Mouse (Mus musculus): ENCODE data around the gene Olfr611.
"Not testable (repeated sequence)": the region's sequence is repeated elsewhere in the genome, so short reads cannot be mapped to it uniquely, and the experiment has no call there.

The Olfr611 gene

GRCm38 (mm10) chr7:103520746-103521145, at the start of gene Olfr611:
TSS of gene Olfr611 (minus strand) at chr7:103520846.
- DNase-seq = not testable (repeated sequence)

GRCm38 (mm10) chr7:103569043-103569442, 48.4 kb upstream of the Olfr611 start, which contains the start of gene Olfr616:
TSS of gene Olfr616 (minus strand) at chr7:103569143.
- DNase-seq = no peak

DNA sequence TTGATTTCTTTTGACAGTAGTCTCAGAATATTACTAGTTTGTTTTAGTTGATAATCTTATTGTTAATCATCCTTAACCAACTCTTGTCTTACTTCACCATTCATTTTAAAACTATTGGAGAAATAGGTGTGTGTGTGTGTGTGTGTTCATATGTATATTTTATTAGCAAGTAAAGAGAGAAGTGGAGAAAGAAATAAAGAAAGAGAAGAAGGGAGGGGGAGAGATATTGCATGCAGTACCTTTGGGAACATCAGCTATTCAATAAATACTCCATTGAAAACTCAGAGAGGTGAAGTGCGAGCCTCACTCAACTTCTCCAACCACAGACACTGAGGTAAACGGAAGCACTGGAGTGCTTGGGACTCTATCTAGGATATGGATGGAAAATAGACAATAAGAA, 35.1 kb upstream of the Olfr611 start, which contains the start of gene Olfr615:
TSS of gene Olfr615 (plus strand) at position 301 of the 400 bp plus-strand sequence.
- DNase-seq = no peak

GRCm38 (mm10) chr7:103547774-103548173, 27.1 kb upstream of the Olfr611 start, which contains the start of gene Olfr613:
TSS of gene Olfr613 (plus strand) at chr7:103548074.
- no peak for DNase-seq

DNA sequence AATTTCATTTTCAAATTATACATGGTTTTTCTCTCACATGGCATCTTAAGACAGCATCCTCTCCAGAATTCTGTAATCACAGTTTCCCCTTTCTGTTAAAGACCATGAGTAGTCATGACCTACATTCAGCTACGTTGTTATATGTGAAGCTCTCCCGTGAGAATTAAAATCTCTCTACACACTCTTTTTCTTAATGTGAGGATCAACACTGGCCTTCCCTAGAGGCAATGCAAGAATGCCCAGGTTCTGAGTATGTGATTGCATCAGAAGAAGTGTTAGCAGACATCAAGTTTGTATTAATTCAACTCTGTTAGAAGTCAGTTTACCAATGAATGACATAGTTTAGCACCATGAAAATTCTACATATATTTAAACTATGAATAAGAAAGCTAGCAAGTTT, 22.0 kb upstream of the Olfr611 start, which contains the start of gene Olfr612:
TSS of gene Olfr612 (minus strand) at position 101 of the 400 bp plus-strand sequence.
- DNase-seq = not testable (repeated sequence)

- no peak for DNase-seq
Observed at GRCm38 (mm10) chr7:103512022-103512421, 8.6 kb downstream of the Olfr611 start, which contains the start of gene Olfr610. TSS of gene Olfr610 (minus strand) at chr7:103512122.

DNA sequence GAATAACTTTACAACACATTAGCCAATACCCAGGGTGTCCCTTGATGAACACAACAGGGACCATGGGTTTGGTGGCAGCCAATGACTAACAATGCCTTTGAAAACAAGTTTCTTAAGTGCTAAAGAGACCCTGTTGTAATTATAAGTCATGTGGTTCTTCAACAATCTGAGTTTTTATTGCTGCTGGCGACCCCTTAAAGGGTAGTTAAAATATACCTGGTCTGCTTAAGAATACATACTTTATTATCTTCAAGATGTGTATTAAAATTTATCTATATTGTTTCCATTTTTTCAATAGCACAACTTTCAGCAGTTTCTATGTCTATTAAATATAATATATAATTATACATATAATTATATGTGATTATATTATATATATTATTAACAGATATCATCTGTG, 22.7 kb downstream of the Olfr611 start, which contains the start of gene Olfr609:
TSS of gene Olfr609 (minus strand) at position 101 of the 400 bp plus-strand sequence.
- no peak for DNase-seq

DNA sequence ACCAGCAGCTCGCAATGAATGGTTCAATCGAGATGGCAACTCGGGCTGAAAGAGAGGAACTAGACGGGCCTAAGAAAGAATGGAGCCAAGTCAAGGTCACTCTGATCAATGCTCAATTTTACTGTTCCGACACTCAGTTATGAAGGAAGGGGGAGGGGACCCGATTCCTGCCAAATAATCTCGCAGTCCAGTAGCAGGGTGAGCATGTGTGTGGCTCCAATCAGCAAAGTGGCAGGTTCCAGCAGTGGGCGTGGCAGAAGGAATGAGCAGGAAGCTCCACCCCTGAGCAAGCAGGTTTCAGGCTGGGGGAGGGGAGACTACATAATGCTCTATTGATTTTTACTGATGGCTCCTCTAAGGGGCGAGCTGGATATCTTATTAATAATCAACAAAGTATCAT, 43.5 kb downstream of the Olfr611 start:
- DNase-seq = not testable (repeated sequence)

- no peak for DNase-seq
Observed at GRCm38 (mm10) chr7:103469577-103469976, 51.1 kb downstream of the Olfr611 start, which contains the start of gene Olfr608. TSS of gene Olfr608 (plus strand) at chr7:103469877.
